Mouse (Mus musculus): ENCODE measurements around the gene Grik5. TPM values are rescaled to one million over a fixed set of nuclear protein-coding genes. Genes with fewer than 3 reads are reported as not detected.
A peak's percentile ranks its signal among the peaks of the same experiment; 100 is the strongest.
"Not testable (repeated sequence)": the region's sequence is repeated elsewhere in the genome, so short reads cannot be mapped to it uniquely, and the experiment has no call there.

Gene Grik5
- total RNA-seq, 2 experiments from 2014 or later, result 258 to 270 TPM

DNA sequence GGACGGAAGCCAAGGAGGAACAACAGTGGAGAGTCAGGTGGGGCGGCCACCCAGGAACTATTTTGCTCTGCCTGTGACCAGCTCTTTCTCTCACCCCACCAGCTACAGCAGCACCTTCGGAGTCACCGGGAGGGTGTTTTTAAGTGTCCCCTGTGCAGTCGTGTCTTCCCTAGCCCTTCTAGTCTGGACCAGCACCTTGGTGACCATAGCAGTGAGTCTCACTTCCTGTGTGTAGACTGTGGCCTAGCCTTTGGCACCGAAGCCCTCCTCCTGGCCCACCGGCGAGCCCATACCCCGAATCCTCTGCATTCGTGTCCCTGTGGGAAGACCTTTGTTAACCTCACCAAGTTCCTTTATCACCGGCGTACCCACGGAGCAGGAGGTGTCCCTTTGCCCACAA, 8.3 kb upstream of the Grik5 start:
- no peak for DNase-seq (ENCODE audit: low spot score in 2 of 2)

DNA sequence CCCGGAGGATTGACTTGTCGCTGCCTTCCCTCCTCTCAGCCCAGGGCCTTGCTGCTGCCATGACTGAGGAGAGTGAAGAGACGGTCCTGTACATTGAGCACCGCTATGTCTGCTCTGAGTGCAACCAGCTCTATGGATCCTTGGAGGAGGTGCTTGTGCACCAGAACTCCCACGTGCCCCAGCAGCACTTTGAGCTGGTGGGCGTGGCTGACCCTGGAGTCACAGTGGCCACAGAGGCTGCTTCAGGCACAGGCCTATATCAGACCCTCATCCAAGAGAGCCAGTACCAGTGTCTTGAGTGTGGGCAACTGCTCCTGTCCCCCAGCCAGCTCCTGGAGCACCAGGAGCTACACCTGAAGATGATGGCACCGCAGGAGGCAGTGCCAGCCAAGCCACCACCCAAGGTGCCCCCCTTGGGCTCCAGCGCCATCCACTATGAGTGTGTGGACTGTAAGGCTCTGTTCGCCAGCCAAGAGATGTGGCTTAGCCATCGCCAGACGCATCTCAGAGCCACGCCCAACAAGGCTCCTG, 7.4 kb upstream of the Grik5 start:
- no peak for DNase-seq (ENCODE audit: low spot score in 2 of 2)

DNA sequence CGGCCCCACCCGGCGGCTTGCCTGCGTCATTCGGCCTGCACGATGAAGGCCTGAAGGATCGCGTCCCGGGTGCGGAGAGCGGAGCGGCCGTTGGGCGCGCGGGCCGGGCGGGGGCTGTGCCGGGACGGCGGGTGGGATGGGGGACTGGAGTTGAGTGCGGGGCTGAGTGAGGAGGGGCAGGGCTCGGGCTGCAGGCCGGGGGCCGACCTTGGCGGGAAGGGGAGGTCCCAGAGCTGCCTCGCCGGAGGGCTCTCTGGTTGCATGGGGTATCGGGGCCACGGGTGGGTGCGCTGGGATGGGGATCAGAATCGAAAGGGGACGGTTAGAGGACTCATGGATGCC, 5.2 kb upstream of the Grik5 start:
- DNase-seq (ENCODE audit: low spot score in 2 of 2), result no peak

GRCm38 (mm10) chr7:25076663-25077413, 4.7 kb upstream of the Grik5 start:
- DNase-seq (ENCODE audit: low spot score in 2 of 2), result peak; percentile 97 to 99

GRCm38 (mm10) chr7:25076296-25076662, 4.1 kb upstream of the Grik5 start:
- DNase-seq (ENCODE audit: low spot score in 2 of 2), result no peak

DNA sequence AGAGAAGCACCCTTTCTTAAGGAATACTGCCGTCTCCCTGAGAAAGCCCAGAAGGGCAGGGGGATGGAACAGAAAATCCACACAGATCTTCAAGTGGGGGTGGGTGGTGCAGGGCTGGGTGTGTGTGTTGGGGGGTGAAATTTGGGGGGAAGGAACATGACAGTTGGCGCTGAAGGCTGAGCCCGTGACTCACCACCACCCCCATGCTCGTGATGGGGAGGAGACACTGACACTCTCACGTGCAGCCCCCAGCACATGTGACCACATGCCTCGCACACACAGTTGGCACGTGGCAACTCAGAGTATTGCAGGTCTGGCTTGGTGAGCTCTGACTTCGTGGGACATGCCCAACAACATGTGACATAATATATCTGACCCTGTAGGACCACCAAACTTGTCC, 1.8 kb upstream of the Grik5 start:
- peak; percentile 47 to 67 for DNase-seq (ENCODE audit: low spot score in 2 of 2)

DNA sequence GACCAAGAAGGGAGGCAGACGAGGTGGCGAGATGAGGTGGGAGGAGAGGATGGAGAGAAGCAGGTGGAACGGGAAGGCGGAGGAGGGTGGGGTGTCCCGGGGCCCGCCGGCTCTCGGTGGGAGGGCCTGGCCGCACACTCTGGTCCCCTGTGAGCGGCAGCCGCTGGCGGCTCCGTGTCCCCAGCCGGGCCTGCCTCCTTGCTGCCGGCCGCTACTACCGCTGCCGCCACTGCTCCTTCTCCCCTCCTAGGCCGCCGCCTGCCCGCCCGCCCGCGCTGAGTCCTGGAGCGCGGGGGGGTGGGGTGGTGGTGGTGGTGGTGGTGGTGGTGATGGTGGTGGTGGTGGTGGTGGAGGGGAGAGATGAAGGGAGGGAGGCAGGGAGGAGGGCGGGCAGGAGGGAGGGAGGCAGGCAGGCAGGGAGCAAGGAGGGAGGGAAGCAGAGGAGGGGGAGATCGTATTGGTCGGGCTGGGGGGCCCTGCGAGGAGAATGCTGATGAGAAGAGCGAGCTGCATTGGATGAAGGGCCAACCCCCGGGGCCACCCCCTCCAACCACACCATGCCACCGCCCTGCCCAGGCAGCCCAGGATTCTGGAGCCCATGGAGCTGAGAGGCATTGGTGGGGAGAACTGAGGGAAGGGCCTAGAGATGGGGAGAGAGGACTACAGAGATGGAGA, 707 bp upstream of the Grik5 start:
- DNase-seq (ENCODE audit: low spot score in 2 of 2), result peak; percentile 65 to 86

- peak in 1 of 2 experiments; percentile 60 for DNase-seq (ENCODE audit: low spot score in 2 of 2)
Observed at GRCm38 (mm10) chr7:25068724-25069123, 3.4 kb downstream of the Grik5 start.

- DNase-seq (ENCODE audit: low spot score in 2 of 2), result no peak
Observed at GRCm38 (mm10) chr7:25067909-25068656, 4.1 kb downstream of the Grik5 start.

GRCm38 (mm10) chr7:25067338-25067737, 4.8 kb downstream of the Grik5 start:
- DNase-seq (ENCODE audit: low spot score in 2 of 2), result no peak

DNA sequence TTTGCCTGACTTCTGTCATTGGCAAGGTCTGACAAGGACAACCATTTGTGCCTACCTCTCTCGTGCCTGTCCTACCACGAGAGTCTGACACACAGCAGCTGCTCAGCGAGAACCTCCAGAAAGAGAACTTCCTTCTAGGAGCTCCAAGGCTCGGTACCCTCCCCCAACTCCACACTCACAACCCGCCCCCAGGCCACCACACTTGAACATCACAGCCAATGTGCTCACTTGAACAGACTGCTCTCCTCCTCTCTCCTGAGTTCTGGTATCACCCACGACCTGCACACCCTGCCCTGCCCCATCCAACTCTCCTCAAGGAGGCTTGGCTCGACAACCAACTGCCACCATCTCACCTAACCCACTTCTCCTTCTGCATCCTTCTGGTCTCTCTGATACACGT, 8.2 kb downstream of the Grik5 start:
- DNase-seq (ENCODE audit: low spot score in 2 of 2), result no peak

DNA sequence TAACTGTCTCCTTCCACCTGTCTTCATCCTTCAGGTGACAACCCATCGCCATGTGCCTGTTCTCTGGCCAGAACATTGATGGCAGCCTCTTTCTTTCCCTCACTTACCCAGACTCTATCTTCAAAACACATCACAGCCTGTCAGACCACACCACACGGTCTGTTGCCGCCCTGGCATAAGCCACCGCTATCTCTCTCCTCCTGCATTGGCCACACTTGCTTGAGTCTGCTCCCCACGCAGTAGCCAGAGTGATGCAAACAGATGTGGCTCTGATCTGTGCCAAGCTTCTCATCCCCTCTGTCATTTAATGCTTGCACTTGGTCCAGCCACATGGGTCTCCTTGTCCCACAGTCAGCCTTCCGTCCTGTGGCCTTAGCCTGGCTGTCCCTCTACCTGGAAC, 8.8 kb downstream of the Grik5 start:
- no peak for DNase-seq (ENCODE audit: low spot score in 2 of 2)

DNA sequence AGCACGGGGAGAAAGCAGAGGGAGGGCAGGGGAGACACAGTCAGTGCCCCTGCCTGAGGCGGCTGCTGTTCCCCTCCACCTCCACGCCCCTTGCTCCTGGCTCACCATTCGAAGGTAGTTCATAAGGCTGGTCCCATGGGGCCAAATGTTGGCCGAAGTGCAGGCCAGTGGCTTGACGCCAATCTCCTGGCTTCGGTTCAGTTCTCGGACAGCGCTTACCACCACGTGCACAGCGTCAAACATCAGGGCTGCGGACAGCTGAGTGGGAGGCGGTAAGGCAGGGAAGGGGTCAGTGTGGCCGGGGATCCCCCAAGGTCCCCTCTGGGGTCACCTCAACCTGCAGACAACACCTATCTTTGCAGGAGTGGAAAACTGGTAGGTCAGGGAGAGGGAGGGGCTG, 13.3 kb downstream of the Grik5 start:
- no peak for DNase-seq (ENCODE audit: low spot score in 2 of 2)

GRCm38 (mm10) chr7:25058394-25058793, 13.8 kb downstream of the Grik5 start:
- no peak for DNase-seq (ENCODE audit: low spot score in 2 of 2)

DNA sequence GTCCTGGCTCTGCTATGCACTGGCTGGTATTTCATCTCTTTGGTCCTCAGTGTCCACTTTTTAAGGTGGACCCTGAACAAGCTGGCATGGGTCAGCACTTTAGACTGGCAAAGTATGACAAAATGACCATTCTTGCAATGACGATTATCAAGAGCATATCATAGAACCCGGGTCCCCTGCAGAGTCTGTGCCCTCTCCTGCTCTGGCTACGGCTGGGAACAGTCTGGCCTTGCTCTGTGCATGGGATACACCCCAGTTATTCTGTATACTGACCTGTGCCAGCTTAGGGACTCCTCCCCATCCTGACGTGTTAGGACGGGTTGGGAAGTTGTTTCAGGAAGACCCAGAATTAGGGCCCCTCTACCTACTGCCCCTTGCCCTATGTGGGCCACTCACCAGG, 14.3 kb downstream of the Grik5 start:
- no peak for DNase-seq (ENCODE audit: low spot score in 2 of 2)

GRCm38 (mm10) chr7:25056951-25057350, 15.2 kb downstream of the Grik5 start:
- no peak for DNase-seq (ENCODE audit: low spot score in 2 of 2)

- no peak for DNase-seq (ENCODE audit: low spot score in 2 of 2)
Observed at GRCm38 (mm10) chr7:25052587-25052986, 19.6 kb downstream of the Grik5 start.

DNA sequence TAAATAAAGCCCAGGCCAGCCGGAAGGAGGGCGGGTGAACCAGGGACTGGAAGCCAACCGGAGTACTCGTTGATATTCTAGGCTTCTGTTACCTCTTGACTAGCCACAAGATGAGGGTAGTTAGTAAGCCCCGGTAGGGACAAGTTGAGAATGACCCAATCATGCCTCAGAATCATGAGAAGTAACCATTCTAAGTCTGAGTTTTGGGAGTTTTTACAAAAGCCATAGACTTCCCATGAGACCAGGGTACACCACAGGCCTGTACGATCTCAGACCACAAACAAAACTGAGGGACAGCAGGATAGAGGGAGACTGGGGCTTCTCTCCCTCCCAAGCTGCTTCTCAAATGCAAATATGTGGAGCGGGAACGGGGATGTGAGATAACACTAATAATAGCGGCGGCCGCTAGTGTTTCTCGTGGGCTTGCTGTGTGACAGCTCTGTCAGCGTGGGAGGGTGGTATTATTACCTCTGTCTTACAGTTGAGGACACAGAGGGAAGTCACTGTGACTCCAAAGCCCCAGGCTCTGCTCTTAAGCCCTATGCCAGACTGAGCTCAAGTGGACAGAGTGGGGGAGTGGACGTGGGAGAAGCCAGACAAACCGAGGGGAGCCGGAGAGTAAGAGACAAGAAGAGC, 22.7 kb downstream of the Grik5 start:
- no peak for DNase-seq (ENCODE audit: low spot score in 2 of 2)

DNA sequence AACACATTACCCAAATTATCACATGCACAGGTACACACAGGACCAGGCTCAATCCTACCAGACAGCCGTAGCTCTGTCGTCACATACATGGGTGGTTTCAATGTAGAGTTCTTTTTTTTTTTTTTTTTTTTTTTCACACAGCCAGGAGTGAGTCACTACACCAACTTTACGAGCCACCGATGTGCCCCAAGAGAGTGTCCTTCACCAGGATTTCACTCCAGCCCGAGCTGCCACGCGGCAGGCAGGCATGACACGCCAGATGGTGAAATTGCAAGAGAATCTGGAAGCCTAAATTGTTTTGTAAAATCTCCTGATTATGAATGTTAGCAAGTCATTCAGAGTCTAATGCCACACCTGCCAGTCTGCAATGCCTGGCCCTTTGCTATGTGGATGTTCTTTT, 24.8 kb downstream of the Grik5 start:
- peak; percentile 43 to 68 for DNase-seq (ENCODE audit: low spot score in 2 of 2)

- not testable (repeated sequence) for DNase-seq (ENCODE audit: low spot score in 2 of 2)
Observed at GRCm38 (mm10) chr7:25044599-25044998, 27.5 kb downstream of the Grik5 start.

GRCm38 (mm10) chr7:25041921-25042320, 30.2 kb downstream of the Grik5 start:
- DNase-seq (ENCODE audit: low spot score in 2 of 2), result no peak

DNA sequence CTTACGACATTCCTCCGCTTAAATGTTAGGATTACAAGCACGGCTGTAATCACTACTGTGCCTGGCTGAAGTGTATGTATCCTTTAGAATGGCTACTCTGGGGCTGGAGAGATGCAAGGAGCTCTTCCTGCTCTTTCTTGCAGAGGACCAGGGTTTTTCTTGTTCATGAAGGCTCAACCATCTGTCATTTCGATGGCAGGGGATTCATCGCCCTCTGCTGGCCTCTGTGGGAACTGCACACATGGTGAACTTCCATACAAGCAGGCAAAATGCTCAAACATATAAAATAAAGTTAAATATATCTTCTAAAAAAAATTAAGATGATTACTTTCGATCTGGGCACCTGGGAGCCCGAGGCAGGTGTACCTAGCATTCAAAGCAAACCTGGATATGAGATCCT, 36.2 kb downstream of the Grik5 start:
- DNase-seq (ENCODE audit: low spot score in 2 of 2), result peak; percentile 80 to 89

All from layer of hippocampus, postnatal 14 days (tissue).